ENCODE assay signal across 10 mouse cellular contexts in genomic region chr5:122219655-122220629, GRCm38 (mm10). TPM values are rescaled to one million over a fixed set of nuclear protein-coding genes. Genes with fewer than 3 reads are reported as not detected.
DNase-seq lines count a peak whose midpoint lies in the region; ATAC-seq and TF ChIP-seq lines count a peak whose summit lies in the region.
"Had no signal": no experiment of that assay in that cellular context is flagged by ENCODE, and none has a peak within 500 bp of the region (broad histone marks: within the 10 kb centered on the region; RNA-seq: fewer than 3 reads in every experiment).

No protein-coding gene starts in this region.

- no peaks in the 10 kb centered on the region for H3K9me3 ChIP-seq in heart, embryonic 15.5 days (replicated peaks)
- no peaks in the 10 kb centered on the region for H3K9me3 ChIP-seq in embryonic facial prominence, embryonic 14.5 days (ENCODE audit: control insufficient read depth, low read length)
- H3K9me3 ChIP-seq in limb, embryonic 13.5 days, result no peaks in the 10 kb centered on the region
- no peaks in the 10 kb centered on the region for H3K9me3 ChIP-seq in stomach, postnatal 0 days (ENCODE audit: control insufficient read depth, low read length)
- H3K9me3 ChIP-seq: G1E; neural tube, embryonic 12.5 days had no signal

- H3K27me3 ChIP-seq in heart, embryonic 15.5 days, result no peaks in the 10 kb centered on the region
- no peaks in the 10 kb centered on the region for H3K27me3 ChIP-seq in embryonic facial prominence, embryonic 14.5 days (replicated peaks; ENCODE audit: control insufficient read depth, insufficient read depth, low read length)
- H3K27me3 ChIP-seq in limb, embryonic 13.5 days, result no peaks in the 10 kb centered on the region
- H3K27me3 ChIP-seq in stomach, postnatal 0 days (ENCODE audit: control insufficient read depth, insufficient read depth, low read length), result no peaks in the 10 kb centered on the region
- H3K27me3 ChIP-seq: neural tube, embryonic 12.5 days had no signal

- no peak for DNase-seq in heart, adult 8-10 months (ENCODE audit: low spot score)
- DNase-seq in embryonic facial prominence, embryonic 14.5 days (ENCODE audit: low spot score), result peak; percentile 55
- DNase-seq in stomach, postnatal 0 days (ENCODE audit: low spot score), result no peak
- DNase-seq in layer of hippocampus, postnatal 10 days (ENCODE audit: low spot score in 2 of 2), result no peak
- no peak for DNase-seq in gastrocnemius, postnatal 4 days (ENCODE audit: low spot score in 2 of 2)

- H3K9ac ChIP-seq in heart, embryonic 15.5 days, result no peak overlapping the region
- no peak overlapping the region for H3K9ac ChIP-seq in embryonic facial prominence, embryonic 14.5 days (ENCODE audit: low read depth, low read length)
- H3K9ac ChIP-seq in limb, embryonic 13.5 days, result peak overlapping the region; percentile 19; the same call in 1 of the 2 replicates
- no peak overlapping the region for H3K9ac ChIP-seq in stomach, postnatal 0 days (ENCODE audit: low read length)
- H3K9ac ChIP-seq: neural tube, embryonic 12.5 days had no signal

- H3K4me1 ChIP-seq in heart, embryonic 15.5 days (replicated peaks), result peaks cover 7% of the 10 kb centered on the region
- H3K4me1 ChIP-seq in embryonic facial prominence, embryonic 14.5 days (ENCODE audit: control insufficient read depth, insufficient read depth, low read length), result peaks cover 7% of the 10 kb centered on the region; the same call in 1 of the 2 replicates
- H3K4me1 ChIP-seq in limb, embryonic 13.5 days, result peaks cover 19% of the 10 kb centered on the region
- H3K4me1 ChIP-seq in stomach, postnatal 0 days (replicated peaks; ENCODE audit: control insufficient read depth, insufficient read depth), result peaks cover 2% of the 10 kb centered on the region; the same call in 1 of the 2 replicates
- H3K4me1 ChIP-seq: neural tube, embryonic 12.5 days had no signal

- 52% methylated on average over 18 of the region's 18 CpGs for WGBS in heart, embryonic 15.5 days
- WGBS in embryonic facial prominence, embryonic 14.5 days, result 55% methylated on average over 18 of the region's 18 CpGs
- 47% methylated on average over 18 of the region's 18 CpGs for WGBS in limb, embryonic 13.5 days
- WGBS in stomach, postnatal 0 days, result 54% methylated on average over 18 of the region's 18 CpGs

- no peak for TF ChIP-seq EP300 in stomach, postnatal 0 days (optimal IDR thresholded peaks at IDR 0.05)

- ATAC-seq in heart, embryonic 15.5 days (replicated peaks; ENCODE audit: insufficient number of reproducible peaks, insufficient read depth, low FRiP score, low read depth), result peak; percentile 45; the same call in 1 of the 2 replicates
- ATAC-seq in embryonic facial prominence, embryonic 14.5 days (ENCODE audit: low read depth), result peak; percentile 19; the same call in 1 of the 2 replicates
- ATAC-seq in limb, embryonic 13.5 days (ENCODE audit: low FRiP score, low read depth), result no peak
- ATAC-seq in stomach, postnatal 0 days (ENCODE audit: low FRiP score, low TSS enrichment), result peak; percentile 39; the same call in 1 of the 2 replicates
- ATAC-seq in cerebellum, adult (ENCODE audit: insufficient number of reproducible peaks, low FRiP score, low TSS enrichment), result no peak

- H3K36me3 ChIP-seq in heart, embryonic 15.5 days, result no peaks in the 10 kb centered on the region
- no peaks in the 10 kb centered on the region for H3K36me3 ChIP-seq in embryonic facial prominence, embryonic 14.5 days (ENCODE audit: control insufficient read depth, insufficient read depth, low read length)
- H3K36me3 ChIP-seq in limb, embryonic 13.5 days, result no peaks in the 10 kb centered on the region
- no peaks in the 10 kb centered on the region for H3K36me3 ChIP-seq in stomach, postnatal 0 days (ENCODE audit: control insufficient read depth, insufficient read depth, low read length)
- H3K36me3 ChIP-seq: G1E; neural tube, embryonic 12.5 days had no signal

- no peak overlapping the region for H3K4me3 ChIP-seq in heart, embryonic 15.5 days
- H3K4me3 ChIP-seq in embryonic facial prominence, embryonic 14.5 days (ENCODE audit: low read depth, low read length), result no peak overlapping the region
- H3K4me3 ChIP-seq in limb, embryonic 13.5 days, result no peak overlapping the region
- no peak overlapping the region for H3K4me3 ChIP-seq in stomach, postnatal 0 days (ENCODE audit: low read depth, low read length)
- H3K4me3 ChIP-seq: neural tube, embryonic 12.5 days had no signal

- no peak overlapping the region for H3K27ac ChIP-seq in heart, embryonic 15.5 days
- H3K27ac ChIP-seq in embryonic facial prominence, embryonic 14.5 days (replicated peaks; ENCODE audit: low read depth, low read length), result no peak overlapping the region; the same call in 1 of the 2 replicates
- H3K27ac ChIP-seq in limb, embryonic 13.5 days, result peak overlapping the region; percentile 33; the same call in 1 of the 2 replicates
- no peak overlapping the region for H3K27ac ChIP-seq in stomach, postnatal 0 days (replicated peaks)
- H3K27ac ChIP-seq: neural tube, embryonic 12.5 days had no signal

- H3K4me2 ChIP-seq in heart, embryonic 15.5 days, result no peak overlapping the region
- no peak overlapping the region for H3K4me2 ChIP-seq in embryonic facial prominence, embryonic 14.5 days (ENCODE audit: low read depth, low read length)
- no peak overlapping the region for H3K4me2 ChIP-seq in limb, embryonic 13.5 days (replicated peaks)
- no peak overlapping the region for H3K4me2 ChIP-seq in stomach, postnatal 0 days (replicated peaks; ENCODE audit: low read depth)
- H3K4me2 ChIP-seq: neural tube, embryonic 12.5 days had no signal

- TF ChIP-seq CTCF in stomach, postnatal 0 days (IDR thresholded peaks at IDR 0.05; ENCODE audit: low read depth), result no peak

RNA-seq across cellular contexts. Expression of gene Hvcn1, which starts 13.3 kb away (rescaled TPM):
- 2.6 and 4.1 TPM in 2 replicates for polyA plus RNA-seq in heart, embryonic 15.5 days (2015; fragmentation: Nextera tagmentation; extraction: Ambion mirVana)
- total RNA-seq in heart, adult 8-10 months (2022), result 1 to 10 TPM; 1.1 to 1.8 (median 1.5) TPM
- polyA plus RNA-seq in embryonic facial prominence, embryonic 14.5 days (2014; fragmentation: Nextera tagmentation; extraction: Ambion mirVana), result 7.9 and 12.3 TPM in 2 replicates
- polyA plus RNA-seq in limb, embryonic 13.5 days (2015; fragmentation: Nextera tagmentation; extraction: Ambion mirVana), result 9.6 and 9.8 TPM in 2 replicates
- polyA plus RNA-seq in stomach, postnatal 0 days (2015; fragmentation: Nextera tagmentation; extraction: Ambion mirVana), result 2.8 and 3.1 TPM in 2 replicates
- total RNA-seq in layer of hippocampus, postnatal 10 days (2021), result 1 to 10 TPM; 2.6 to 2.8 TPM
- 1 to 10 TPM; 7.9 to 9.5 TPM for total RNA-seq in gastrocnemius, postnatal 4 days (2021)

RNA-seq across cellular contexts. Expression of gene Tctn1, which starts 44.3 kb away (rescaled TPM):
- polyA plus RNA-seq in heart, embryonic 15.5 days (2015; fragmentation: Nextera tagmentation; extraction: Ambion mirVana), result 2.5 and 3.3 TPM in 2 replicates
- total RNA-seq in heart, adult 8-10 months (2022), result 1 to 10 TPM; 3.5 to 5.1 (median 3.8) TPM
- 5.1 and 7.3 TPM in 2 replicates for polyA plus RNA-seq in embryonic facial prominence, embryonic 14.5 days (2014; fragmentation: Nextera tagmentation; extraction: Ambion mirVana)
- 5.7 and 5.8 TPM in 2 replicates for polyA plus RNA-seq in limb, embryonic 13.5 days (2015; fragmentation: Nextera tagmentation; extraction: Ambion mirVana)
- polyA plus RNA-seq in stomach, postnatal 0 days (2015; fragmentation: Nextera tagmentation; extraction: Ambion mirVana), result 2.3 TPM in 2 replicates
- 10 to 100 TPM; 15.0 to 17.3 TPM for total RNA-seq in layer of hippocampus, postnatal 10 days (2021)
- total RNA-seq in gastrocnemius, postnatal 4 days (2021), result 1 to 10 TPM; 7.6 to 10.0 TPM

Comparison
In these comparisons a context has a peak if more than half of its experiments do, and no peak if none do; other contexts are left out.
1. ATAC-seq: peak in heart, embryonic 15.5 days (single experiment), embryonic facial prominence, embryonic 14.5 days (single experiment) and stomach, postnatal 0 days (single experiment); none in limb, embryonic 13.5 days (single experiment) and cerebellum, adult (single experiment).